Mouse (Mus musculus) kidney, adult 2 months (tissue): ENCODE measurements around the gene Cxcl14. TPM values are rescaled to one million over a fixed set of nuclear protein-coding genes. Genes with fewer than 3 reads are reported as not detected.

Experiments used
- DNase-seq: peaks from one replicate; pipeline ENCODE4 v3.0.0; 2021
- H3K27ac ChIP-seq: fragments of 200-500 bp; 2 replicates; pipeline ENCODE4 v1.5.1; 2012; ENCODE audit warnings: low read depth, low read length, control low read depth, inconsistent platforms; ENCODE audit not compliant: insufficient read depth
- H3K27me3 ChIP-seq: fragments of 200-500 bp; replicated peaks from 2 replicates; pipeline ENCODE4 v1.6.1; 2012; ENCODE audit warnings: mild to moderate bottlenecking, moderate library complexity, low read length, inconsistent platforms; ENCODE audit not compliant: control insufficient read depth, insufficient read depth
- H3K36me3 ChIP-seq: fragments of 200-500 bp; 2 replicates; pipeline ENCODE4 v1.6.1; 2012; ENCODE audit warnings: mild to moderate bottlenecking, moderate library complexity, low read length, inconsistent platforms; ENCODE audit not compliant: control insufficient read depth, insufficient read depth
- H3K4me1 ChIP-seq: fragments of 200-500 bp; 2 replicates; pipeline ENCODE4 v1.6.1; 2011; ENCODE audit warnings: low read length; ENCODE audit not compliant: control insufficient read depth, insufficient read depth
- H3K4me3 ChIP-seq: fragments of 200-500 bp; 2 replicates; pipeline ENCODE4 v1.5.1; 2011; ENCODE audit warnings: mild to moderate bottlenecking, low read depth, low read length, control low read depth; ENCODE audit not compliant: insufficient read depth
- CTCF ChIP-seq: fragments of 200-500 bp; conservative IDR thresholded peaks from 2 replicates; pipeline ENCODE4 v1.5.1; 2011; ENCODE audit warnings: low read depth, mild to moderate bottlenecking, control low read depth, low read length, moderate library complexity, mixed read lengths; ENCODE audit not compliant: insufficient read depth, insufficient read length
- POLR2A ChIP-seq: fragments of 200-500 bp; IDR thresholded peaks from one replicate; pipeline ENCODE4 v1.6.1; 2011; ENCODE audit warnings: low read depth, low read length, control low read depth
- WGBS: fragments of 180-500 bp; shearing (Covaris S2); methylation state at CpG from one replicate; pipeline ENCODE4 v1.1.7; 2018; 5-methylcytosine and 5-hydroxymethylcytosine counted together
- polyA plus RNA-seq: library from polyadenylated mRNA; depleted of rRNA; stranded (reverse); fragments of >200 nt; gene quantifications from 2 replicates; pipeline ENCODE4 v1.2.3, GENCODE M21; 2012

The Cxcl14 gene
- polyA plus RNA-seq, 1 experiment, result 50.5 TPM

- DNase-seq, result no peak
- TF ChIP-seq POLR2A, result no peak
- no peak for TF ChIP-seq CTCF
Measured at GRCm38 (mm10) chr13:56289998-56290397, 6.4 kb downstream of the Cxcl14 start.

GRCm38 (mm10) chr13:56289261-56289660 is 7.1 kb downstream of the Cxcl14 start:
- TF ChIP-seq CTCF (no peak), POLR2A (no peak)
- Histone ChIP-seq H3K4me1 (no peaks in the 10 kb centered on the region), H3K27me3 (no peaks in the 10 kb centered on the region), H3K4me3 (no peak overlapping the region), H3K36me3 (no peaks in the 10 kb centered on the region), H3K27ac (no peak overlapping the region)
- WGBS, result 83% methylated on average over 11 of the region's 11 CpGs
- no peak for DNase-seq

More at GRCm38 (mm10) chr13:56289998-56290397, 6.4 kb downstream of the Cxcl14 start:
- Histone ChIP-seq H3K27me3 (no peaks in the 10 kb centered on the region), H3K4me3 (no peak overlapping the region), H3K4me1 (no peaks in the 10 kb centered on the region), H3K36me3 (no peaks in the 10 kb centered on the region), H3K27ac (no peak overlapping the region)
- WGBS, result 84% methylated on average over 6 of the region's 6 CpGs

GRCm38 (mm10) chr13:56288601-56289000 is 7.8 kb downstream of the Cxcl14 start:
- H3K36me3 ChIP-seq, result no peaks in the 10 kb centered on the region
- no peaks in the 10 kb centered on the region for H3K27me3 ChIP-seq
- H3K4me1 ChIP-seq, result no peaks in the 10 kb centered on the region
- no peak for DNase-seq
- TF ChIP-seq POLR2A, result no peak
- no peak for TF ChIP-seq CTCF
- no peak overlapping the region for H3K4me3 ChIP-seq
- H3K27ac ChIP-seq, result no peak overlapping the region
- WGBS, result 57% methylated on average over 4 of the region's 4 CpGs

GRCm38 (mm10) chr13:56287091-56287490 is 9.3 kb downstream of the Cxcl14 start:
- no peak overlapping the region for H3K27ac ChIP-seq
- DNase-seq, result no peak
- H3K4me3 ChIP-seq, result no peak overlapping the region
- no peaks in the 10 kb centered on the region for H3K4me1 ChIP-seq
- TF ChIP-seq CTCF (no peak), POLR2A (no peak)
- H3K27me3 ChIP-seq, result no peaks in the 10 kb centered on the region
- WGBS, result 67% methylated on average over 9 of the region's 9 CpGs
- H3K36me3 ChIP-seq, result no peaks in the 10 kb centered on the region

GRCm38 (mm10) chr13:56283321-56283720 is 13.0 kb downstream of the Cxcl14 start:
- Histone ChIP-seq H3K27me3 (no peaks in the 10 kb centered on the region), H3K4me1 (no peaks in the 10 kb centered on the region), H3K27ac (no peak overlapping the region), H3K36me3 (no peaks in the 10 kb centered on the region), H3K4me3 (no peak overlapping the region)
- TF ChIP-seq CTCF (no peak), POLR2A (no peak)
- DNase-seq, result no peak
- 95% methylated on average over 13 of the region's 13 CpGs for WGBS

- no peaks in the 10 kb centered on the region for H3K4me1 ChIP-seq
- no peak for DNase-seq
- 81% methylated on average over 6 of the region's 6 CpGs for WGBS
- no peaks in the 10 kb centered on the region for H3K36me3 ChIP-seq
- H3K27ac ChIP-seq, result no peak overlapping the region
- H3K27me3 ChIP-seq, result no peaks in the 10 kb centered on the region
- no peak overlapping the region for H3K4me3 ChIP-seq
- TF ChIP-seq CTCF (peak; percentile 17; the same call in 1 of the 2 replicates), POLR2A (no peak)
Measured at GRCm38 (mm10) chr13:56280356-56280755, 16.0 kb downstream of the Cxcl14 start.

- no peak for TF ChIP-seq POLR2A
- peak; percentile 86 for TF ChIP-seq CTCF
- Histone ChIP-seq H3K27me3 (no peaks in the 10 kb centered on the region), H3K27ac (no peak overlapping the region), H3K4me3 (no peak overlapping the region), H3K4me1 (no peaks in the 10 kb centered on the region), H3K36me3 (no peaks in the 10 kb centered on the region)
- WGBS, result 14% methylated on average over 8 of the region's 8 CpGs
- peak; percentile 78 for DNase-seq
Measured at GRCm38 (mm10) chr13:56279439-56279838, 16.9 kb downstream of the Cxcl14 start.
